Mouse (Mus musculus): ENCODE data around the gene Nlrp4f. TPM values are rescaled to one million over a fixed set of nuclear protein-coding genes. Genes with fewer than 3 reads are reported as not detected.

Gene Nlrp4f
- polyA plus RNA-seq, 1 experiment from 2014 or later, result not detected

DNA sequence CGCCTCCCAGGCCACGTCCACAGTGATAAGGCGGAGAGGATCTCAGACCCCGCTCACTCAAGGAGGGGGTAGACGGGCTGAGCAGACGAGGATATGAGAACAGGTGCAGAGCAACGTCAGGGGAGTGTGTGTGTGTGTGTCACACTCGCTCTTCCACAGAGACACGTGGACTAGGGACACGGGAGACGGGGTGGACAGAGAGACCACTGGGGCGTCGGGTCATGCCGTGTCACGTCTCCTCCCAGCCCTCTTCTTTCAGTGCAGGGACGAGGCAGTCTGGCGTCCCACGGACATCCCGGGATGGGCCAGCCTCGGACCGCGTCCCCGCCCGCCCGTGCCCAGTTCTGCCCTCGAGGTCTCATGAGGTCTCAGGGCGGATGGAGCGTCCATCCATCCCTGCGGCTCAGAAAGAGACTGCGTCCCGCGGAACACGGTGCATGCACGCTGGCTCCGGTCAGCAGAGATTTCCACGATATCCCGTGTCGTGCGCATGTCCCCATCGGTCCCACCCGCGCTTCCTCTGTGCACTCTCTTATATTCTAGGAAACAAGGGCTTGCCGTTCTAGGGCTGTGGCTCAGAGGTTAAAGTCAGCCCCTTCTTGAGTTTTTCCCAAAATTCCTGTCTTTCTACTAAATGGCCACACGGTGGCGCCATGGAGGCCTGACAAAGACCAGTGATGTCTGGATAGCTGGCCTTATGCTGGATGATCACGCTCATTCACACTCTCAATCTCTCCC, 29.9 kb downstream of the Nlrp4f start:
- Histone ChIP-seq H3K4me3 (replicated peaks) (peak overlapping the region; percentile 18; the same call in 1 of the 2 replicates), H3K27ac (replicated peaks) (no peak overlapping the region), H3K9me3 (replicated peaks) (no peaks in the 10 kb centered on the region), H3K9ac (no peak overlapping the region), H3K27me3 (no peaks in the 10 kb centered on the region), H3K4me2 (peak overlapping the region; percentile 57), H3K36me3 (replicated peaks) (no peaks in the 10 kb centered on the region), H3K4me1 (replicated peaks) (peaks cover 5% of the 10 kb centered on the region; the same call in 1 of the 2 replicates)
- 15% methylated on average over 46 of the region's 46 CpGs for WGBS (ENCODE audit: insufficient replicate concordance)
- peak; percentile 25; the same call in 1 of the 2 replicates for ATAC-seq (ENCODE audit: insufficient read depth)

DNA sequence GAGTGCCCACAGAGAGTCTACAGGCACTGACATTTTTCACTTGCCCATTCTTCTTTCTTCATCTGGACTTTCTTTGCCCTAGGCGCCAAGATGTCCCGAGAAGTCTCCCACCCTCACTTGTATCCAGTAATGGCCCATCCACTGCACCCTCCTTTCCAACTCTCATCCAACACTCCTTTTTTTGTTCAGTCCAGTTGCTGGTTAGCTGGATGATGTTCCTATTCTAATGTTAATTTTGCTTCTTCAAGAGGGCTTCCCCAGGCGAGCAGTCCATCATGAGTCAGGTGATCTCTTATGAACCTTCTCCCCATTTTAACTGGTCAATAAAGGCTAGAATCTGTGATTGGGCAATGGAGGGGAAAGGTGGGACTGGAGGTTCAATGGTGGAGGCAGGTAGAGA, 31.7 kb downstream of the Nlrp4f start:
- no peaks in the 10 kb centered on the region for H3K27me3 ChIP-seq
- H3K9me3 ChIP-seq (replicated peaks), result no peaks in the 10 kb centered on the region
- H3K36me3 ChIP-seq (replicated peaks), result no peaks in the 10 kb centered on the region
- H3K4me2 ChIP-seq, result no peak overlapping the region
- peaks cover 5% of the 10 kb centered on the region; the same call in 1 of the 2 replicates for H3K4me1 ChIP-seq (replicated peaks)
- ATAC-seq (ENCODE audit: insufficient read depth), result no peak
- no peak overlapping the region for H3K4me3 ChIP-seq (replicated peaks)
- no peak overlapping the region for H3K27ac ChIP-seq (replicated peaks)
- no peak overlapping the region for H3K9ac ChIP-seq
- whole genome bisulfite sequencing (ENCODE audit: insufficient replicate concordance), result 51% methylated on average over 3 of the region's 3 CpGs

DNA sequence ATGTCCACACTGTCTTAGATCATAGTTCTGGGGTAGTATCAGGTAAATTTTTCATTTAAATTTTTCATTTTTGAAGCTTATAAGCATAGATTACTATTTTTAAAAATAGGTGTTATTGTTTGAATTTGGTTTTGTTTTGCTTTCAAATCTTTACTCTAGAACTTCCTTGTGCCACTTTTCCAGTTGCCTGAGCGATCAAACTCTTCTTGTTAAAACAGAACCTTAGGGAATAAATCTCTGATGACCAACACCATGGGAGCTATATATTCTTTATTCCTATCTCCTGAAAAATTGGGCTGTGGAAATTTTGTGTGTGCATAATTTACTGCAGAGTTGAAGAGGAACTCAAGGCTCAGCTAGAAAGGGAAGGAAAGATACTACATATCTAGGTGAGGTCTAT, 55.8 kb downstream of the Nlrp4f start, which contains the start of gene Olfr466:
Gene Olfr466, plus strand, starts transcription at position 301 of the 400 bp plus-strand sequence.
- Histone ChIP-seq H3K4me2 (no peak within 1 kb of the TSS), H3K9ac (no peak within 1 kb of the TSS), H3K4me3 (replicated peaks) (no peak within 1 kb of the TSS), H3K4me1 (replicated peaks) (no peaks in the 10 kb centered on the region), H3K36me3 (replicated peaks) (no peaks in the 10 kb centered on the region), H3K27ac (replicated peaks) (no peak within 1 kb of the TSS), H3K9me3 (replicated peaks) (no peaks in the 10 kb centered on the region), H3K27me3 (no peaks in the 10 kb centered on the region)
- ATAC-seq (ENCODE audit: insufficient read depth), result no peak
- WGBS (ENCODE audit: insufficient replicate concordance), result 43% methylated on average over 1 of the region's 1 CpGs

DNA sequence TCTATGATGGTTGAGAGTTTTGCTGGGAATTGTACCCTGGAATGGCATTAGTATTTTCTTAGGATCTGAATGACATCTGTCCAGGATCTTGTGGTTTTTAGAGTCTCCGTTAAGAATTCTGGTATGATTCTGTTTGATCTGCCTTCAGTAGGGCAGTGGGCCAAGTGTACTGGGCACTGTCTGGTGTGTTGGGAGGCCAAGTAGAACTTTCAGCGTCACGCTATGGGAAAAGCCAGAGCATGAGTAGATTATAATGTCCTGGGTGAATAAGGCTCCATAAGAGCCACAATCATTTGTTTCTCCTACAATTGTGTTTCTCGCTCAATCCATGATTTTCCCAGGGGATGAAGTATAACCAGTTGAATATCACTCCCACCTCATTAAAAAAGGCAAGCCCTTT, 68.0 kb downstream of the Nlrp4f start, which contains the start of gene Olfr465-ps1:
Gene Olfr465-ps1, plus strand, starts transcription at position 301 of the 400 bp plus-strand sequence.
- Histone ChIP-seq H3K4me2 (no peak within 1 kb of the TSS), H3K9me3 (replicated peaks) (no peaks in the 10 kb centered on the region), H3K9ac (no peak within 1 kb of the TSS), H3K4me1 (replicated peaks) (no peaks in the 10 kb centered on the region), H3K4me3 (replicated peaks) (no peak within 1 kb of the TSS), H3K27me3 (no peaks in the 10 kb centered on the region), H3K27ac (replicated peaks) (no peak within 1 kb of the TSS), H3K36me3 (replicated peaks) (no peaks in the 10 kb centered on the region)
- ATAC-seq (ENCODE audit: insufficient read depth), result no peak
- WGBS (ENCODE audit: insufficient replicate concordance), result 61% methylated on average over 4 of the region's 4 CpGs

Other genes starting within 250 kb of the Nlrp4f start
- gene Spata31d1c, start 172.9 kb downstream of the Nlrp4f start, polyA plus RNA-seq (2015; fragmentation: Nextera tagmentation; extraction: Ambion mirVana), result not detected in 2 replicates
- gene Prss47, start 153.2 kb downstream of the Nlrp4f start, polyA plus RNA-seq (2015; fragmentation: Nextera tagmentation; extraction: Ambion mirVana), result not detected in 2 replicates
- 41.9 and 45.0 TPM in 2 replicates for gene Mfsd14b, start 93.0 kb downstream of the Nlrp4f start, polyA plus RNA-seq (2015; fragmentation: Nextera tagmentation; extraction: Ambion mirVana)
- gene Olfr465-ps1, start 67.9 kb downstream of the Nlrp4f start, polyA plus RNA-seq (2015; fragmentation: Nextera tagmentation; extraction: Ambion mirVana), result not detected in 2 replicates
- not detected in 2 replicates for gene Olfr466, start 55.7 kb downstream of the Nlrp4f start, polyA plus RNA-seq (2015; fragmentation: Nextera tagmentation; extraction: Ambion mirVana)
- not detected in 2 replicates for gene Gm10775, start 53.6 kb upstream of the Nlrp4f start, polyA plus RNA-seq (2015; fragmentation: Nextera tagmentation; extraction: Ambion mirVana)
- 3.2 and 3.4 TPM in 2 replicates for gene Zfp369, start 72.8 kb upstream of the Nlrp4f start, polyA plus RNA-seq (2015; fragmentation: Nextera tagmentation; extraction: Ambion mirVana)

All from liver, embryonic 15.5 days (tissue).